Mouse (Mus musculus) heart, postnatal 14 days (tissue): ENCODE measurements around the gene Wfs1. TPM values are rescaled to one million over a fixed set of nuclear protein-coding genes. Genes with fewer than 3 reads are reported as not detected.
"Not testable (repeated sequence)": the region's sequence is repeated elsewhere in the genome, so short reads cannot be mapped to it uniquely, and the experiment has no call there.

ENCODE experiments used
- DNase-seq, 2 experiments: peaks; one replicate each; pipeline ENCODE4 v3.0.0; 2021 to 2022
- intact Hi-C: fragments of 180-260 bp; cut with DNase I; formaldehyde crosslinking; loops from one replicate; pipeline ENCODE4 v1.15.1; 2025
- long read RNA-seq, 2 experiments: library from polyadenylated mRNA; stranded (forward); transcript quantifications; one replicate each; pipeline ENCODE4 v2.0.0; 2021
- total RNA-seq, 2 experiments: library from RNA; stranded (reverse); gene quantifications; 2 replicates each; pipeline ENCODE4 v1.2.3; 2021

The Wfs1 gene
- 10 to 100 TPM; 51.6 to 52.8 TPM for total RNA-seq
- long read RNA-seq, experiment 1, transcript Wfs1-201 (8 exons, 3,787 nt), result major isoform, 88 of 111 reads
- long read RNA-seq, experiment 1, partial matches to known transcripts, result 19 of 111 reads
- long read RNA-seq, experiment 1, other reads (novel, unspliced or antisense), result 4 of 111 reads
- long read RNA-seq, experiment 2, transcript Wfs1-201 (8 exons, 3,787 nt), result major isoform, 73 of 105 reads
- long read RNA-seq, experiment 2, partial matches to known transcripts, result 11 of 105 reads
- long read RNA-seq, experiment 2, other reads (novel, unspliced or antisense), result 21 of 105 reads

- intact Hi-C loops, result no loop called here
- DNase-seq, result peak; percentile 97
These were observed at the start of gene Wfs1 for GRCm38 (mm10) chr5:36988781-36989624. TSS of gene Wfs1 (minus strand) at chr5:36989205.

- DNase-seq, result no peak
- intact Hi-C loops, result no loop called here
These were observed 47.9 kb upstream of the Wfs1 start for GRCm38 (mm10) chr5:37036884-37037283.

GRCm38 (mm10) chr5:37035896-37036295 lies 46.9 kb upstream of the Wfs1 start:
- intact Hi-C loops, result no loop called here
- DNase-seq, result no peak

- intact Hi-C loops, result no loop called here
These were observed 46.2 kb upstream of the Wfs1 start for GRCm38 (mm10) chr5:37035192-37035591.

GRCm38 (mm10) chr5:37030753-37031152 lies 41.7 kb upstream of the Wfs1 start:
- DNase-seq, result no peak
- intact Hi-C loops, result no loop called here

More at GRCm38 (mm10) chr5:37035192-37035591, 46.2 kb upstream of the Wfs1 start:
- DNase-seq, result no peak

GRCm38 (mm10) chr5:37029326-37029905 lies 40.4 kb upstream of the Wfs1 start:
- DNase-seq, result no peak
- intact Hi-C loops, result no loop called here

GRCm38 (mm10) chr5:37028486-37029311 lies 39.7 kb upstream of the Wfs1 start:
- intact Hi-C loops, result no loop called here
- DNase-seq, result no peak

GRCm38 (mm10) chr5:37028104-37028485 lies 39.1 kb upstream of the Wfs1 start:
- intact Hi-C loops, result no loop called here
- DNase-seq, result peak; percentile 59 to 71

GRCm38 (mm10) chr5:37027701-37028100 lies 38.7 kb upstream of the Wfs1 start:
- intact Hi-C loops, result no loop called here
- no peak for DNase-seq

- no peak for DNase-seq
These were observed 28.2 kb upstream of the Wfs1 start for GRCm38 (mm10) chr5:37017222-37017621.

GRCm38 (mm10) chr5:37015612-37016310 lies 26.8 kb upstream of the Wfs1 start:
- intact Hi-C loops, result no loop called here
- peak; percentile 40 to 41 for DNase-seq

More at GRCm38 (mm10) chr5:37017222-37017621, 28.2 kb upstream of the Wfs1 start:
- intact Hi-C loops, result no loop called here

- intact Hi-C loops, result no loop called here
- DNase-seq, result no peak
These were observed 21.8 kb upstream of the Wfs1 start for GRCm38 (mm10) chr5:37010666-37011317.

GRCm38 (mm10) chr5:37009761-37010160 lies 20.8 kb upstream of the Wfs1 start:
- intact Hi-C loops, result not testable (repeated sequence)

GRCm38 (mm10) chr5:37002001-37002400 lies 13.0 kb upstream of the Wfs1 start:
- DNase-seq, result peak; percentile 72 to 82
- intact Hi-C loops, result loop anchor here (1.0 to 5.0 kb wide), 3 partner anchors 43 to 170 kb away; partner anchors contain the start of gene Man2b2

More at GRCm38 (mm10) chr5:37009761-37010160, 20.8 kb upstream of the Wfs1 start:
- not testable (repeated sequence) for DNase-seq

- no peak for DNase-seq
- intact Hi-C loops, result loop anchor here (5.0 kb wide), 1 partner anchor 169 kb away; the partner anchor contains the start of gene Man2b2
These were observed 12.0 kb upstream of the Wfs1 start for GRCm38 (mm10) chr5:37001002-37001401.

GRCm38 (mm10) chr5:36997996-36998395 lies 9.0 kb upstream of the Wfs1 start:
- peak in 1 of 2 experiments; percentile 19 for DNase-seq
- intact Hi-C loops, result no loop called here

- intact Hi-C loops, result no loop called here
- DNase-seq, result no peak
These were observed 7.4 kb upstream of the Wfs1 start for GRCm38 (mm10) chr5:36996410-36996809.

GRCm38 (mm10) chr5:36990631-36991350 lies 1.8 kb upstream of the Wfs1 start:
- intact Hi-C loops, result no loop called here
- DNase-seq, result no peak
